Mouse (Mus musculus) liver, adult 2 months (tissue): ENCODE measurements around the gene Cdk1.

Experiments
- CTCF ChIP-seq: fragments of 200-500 bp; IDR thresholded peaks from 2 replicates; pipeline ENCODE4 v1.5.1; 2011; ENCODE audit warnings: low read depth, low read length, control low read depth
- POLR2A ChIP-seq: fragments of 200-500 bp; IDR thresholded peaks from 2 replicates; pipeline ENCODE4 v1.6.1; 2011; ENCODE audit warnings: low read length, control low read depth; ENCODE audit not compliant: insufficient read depth; ENCODE audit errors: extremely low read depth

GRCm38 (mm10) chr10:69335611-69336010, 17.1 kb downstream of the Cdk1 start:
- TF ChIP-seq CTCF, result no peak
- no peak for TF ChIP-seq POLR2A
